ENCODE assay signal across 15 mouse cellular contexts in the genomic region with DNA sequence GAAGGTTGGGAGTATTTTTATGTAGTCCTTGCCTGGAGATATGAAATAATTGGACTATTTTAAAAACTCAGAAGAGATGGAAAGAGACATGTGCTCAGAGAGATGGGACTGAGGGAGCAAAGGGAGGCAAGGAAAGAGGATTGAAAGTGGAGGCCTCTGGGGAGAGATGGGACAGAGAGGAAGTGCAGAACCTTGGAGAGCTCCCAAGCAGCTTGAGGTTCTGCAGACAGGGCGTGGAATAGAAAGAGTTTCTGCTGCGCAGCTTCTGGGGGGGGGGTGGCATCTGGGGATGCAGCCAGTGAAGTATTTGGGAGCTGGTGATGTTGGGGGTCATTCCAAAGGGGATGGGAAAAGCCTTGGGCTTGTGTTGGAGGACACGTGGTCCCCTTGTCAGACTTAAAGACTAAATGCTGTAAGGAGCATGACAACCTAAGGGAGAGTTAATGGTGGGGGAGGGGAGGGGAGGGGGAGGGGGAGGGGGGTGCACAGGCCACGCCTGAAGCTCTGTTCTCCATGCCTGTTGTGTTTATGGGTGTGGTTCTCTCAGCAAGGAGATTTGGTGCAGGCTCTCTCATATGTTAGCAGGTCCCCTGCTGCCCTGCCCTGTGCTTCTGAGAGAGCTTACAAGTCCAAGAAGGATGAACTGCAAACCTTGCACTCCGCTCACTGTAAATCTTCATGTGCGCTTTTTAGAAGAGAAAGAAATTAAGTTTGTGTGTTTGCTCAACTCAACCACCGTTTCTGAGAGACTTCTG. TPM values are rescaled to one million over a fixed set of nuclear protein-coding genes. Genes with fewer than 3 reads are reported as not detected.
DNase-seq lines count a peak whose midpoint lies in the region; ATAC-seq and TF ChIP-seq lines count a peak whose summit lies in the region.
"Had no signal": no experiment of that assay in that cellular context is flagged by ENCODE, and none has a peak within 500 bp of the region (broad histone marks: within the 10 kb centered on the region; RNA-seq: fewer than 3 reads in every experiment).

No protein-coding gene starts in this region.

- no peaks in the 10 kb centered on the region for H3K4me1 ChIP-seq in limb, embryonic 14.5 days (ENCODE audit: control insufficient read depth, insufficient read depth, low read length)
- H3K4me1 ChIP-seq in hindbrain, embryonic 11.5 days (replicated peaks; ENCODE audit: control insufficient read depth, insufficient read depth, low read length), result no peaks in the 10 kb centered on the region
- H3K4me1 ChIP-seq: limb, embryonic 15.5 days had no signal

- no peak overlapping the region for H3K27ac ChIP-seq in limb, embryonic 14.5 days (replicated peaks; ENCODE audit: low read depth, low read length)
- H3K27ac ChIP-seq in hindbrain, embryonic 11.5 days (ENCODE audit: low read depth, low read length), result no peak overlapping the region
- H3K27ac ChIP-seq: limb, embryonic 15.5 days; macrophage; neural tube, embryonic 13.5 days had no signal

- no peak overlapping the region for H3K4me3 ChIP-seq in limb, embryonic 14.5 days (replicated peaks; ENCODE audit: low read length)
- H3K4me3 ChIP-seq in hindbrain, embryonic 11.5 days (ENCODE audit: low read depth, low read length), result no peak overlapping the region
- H3K4me3 ChIP-seq: erythroblast, embryonic 14.5 days; limb, embryonic 15.5 days; neural tube, embryonic 13.5 days had no signal

- no peak for TF ChIP-seq POLR2A in limb, embryonic 14.5 days (IDR thresholded peaks at IDR 0.05; ENCODE audit: borderline replicate concordance, extremely low read depth, insufficient read depth, insufficient read length)

- no peaks in the 10 kb centered on the region for H3K27me3 ChIP-seq in limb, embryonic 14.5 days (ENCODE audit: control insufficient read depth, insufficient read depth, low read length)
- no peaks in the 10 kb centered on the region for H3K27me3 ChIP-seq in hindbrain, embryonic 11.5 days (ENCODE audit: control insufficient read depth, insufficient read depth, low read length)
- H3K27me3 ChIP-seq: limb, embryonic 15.5 days; neural tube, embryonic 13.5 days had no signal

- no peaks in the 10 kb centered on the region for H3K36me3 ChIP-seq in limb, embryonic 14.5 days (ENCODE audit: control insufficient read depth, insufficient read depth, low read length)
- H3K36me3 ChIP-seq in hindbrain, embryonic 11.5 days (ENCODE audit: control insufficient read depth, insufficient read depth, low read length), result no peaks in the 10 kb centered on the region
- H3K36me3 ChIP-seq: limb, embryonic 15.5 days; neural tube, embryonic 13.5 days had no signal

- no peak overlapping the region for H3K9ac ChIP-seq in limb, embryonic 14.5 days (ENCODE audit: low read depth, low read length, severe bottlenecking)
- H3K9ac ChIP-seq in hindbrain, embryonic 11.5 days (ENCODE audit: low read depth, low read length), result no peak overlapping the region
- H3K9ac ChIP-seq: limb, embryonic 15.5 days; neural tube, embryonic 13.5 days had no signal

- H3K4me2 ChIP-seq in limb, embryonic 14.5 days (replicated peaks; ENCODE audit: low read depth, low read length, severe bottlenecking), result no peak overlapping the region
- no peak overlapping the region for H3K4me2 ChIP-seq in hindbrain, embryonic 11.5 days (replicated peaks; ENCODE audit: low read depth, low read length)
- H3K4me2 ChIP-seq: limb, embryonic 15.5 days; neural tube, embryonic 13.5 days had no signal

- intact Hi-C loops in heart, postnatal 25 days (cut with DNase I), result no loop called here

- 36% methylated on average over 7 of the region's 7 CpGs for WGBS in limb, embryonic 14.5 days
- 49% methylated on average over 7 of the region's 7 CpGs for WGBS in hindbrain, embryonic 11.5 days

- DNase-seq in embryo, embryonic 11 days, result peak; percentile 41
- DNase-seq in embryo, embryonic 10.5 days (ENCODE audit: low spot score), result no peak
- DNase-seq in thymus, postnatal 25 days, result peak; percentile 48
- DNase-seq in thymus, postnatal 10 days (ENCODE audit: low spot score in 2 of 2), result no peak
- peak; percentile 54 for DNase-seq in limb, embryonic 14.5 days (ENCODE audit: low spot score)
- no peak for DNase-seq in hindbrain, embryonic 11.5 days (ENCODE audit: low spot score)
- no peak for DNase-seq in ovary, postnatal 14 days (ENCODE audit: low spot score)
- DNase-seq in heart, postnatal 25 days (ENCODE audit: low spot score), result no peak
- DNase-seq: adrenal gland, postnatal 25 days; cerebellum, adult 11 months had no signal

- ATAC-seq in limb, embryonic 14.5 days (ENCODE audit: low FRiP score, low read depth), result no peak
- no peak for ATAC-seq in hindbrain, embryonic 11.5 days (ENCODE audit: low FRiP score)
- ATAC-seq: intestine, postnatal 0 days had no signal

- H3K9me3 ChIP-seq in limb, embryonic 14.5 days (ENCODE audit: control insufficient read depth, low read length), result no peaks in the 10 kb centered on the region
- no peaks in the 10 kb centered on the region for H3K9me3 ChIP-seq in hindbrain, embryonic 11.5 days (ENCODE audit: control insufficient read depth, low read length)
- H3K9me3 ChIP-seq: limb, embryonic 15.5 days; neural tube, embryonic 13.5 days had no signal

RNA-seq across cellular contexts. Expression of gene Fam83d, which starts 39.7 kb away (rescaled TPM):
- polyA plus RNA-seq in limb, embryonic 14.5 days (2012; rRNA removed), result 38.5 and 48.6 TPM in 2 replicates
- 35.0 and 39.7 TPM in 2 replicates for polyA plus RNA-seq in limb, embryonic 14.5 days (2014; fragmentation: Nextera tagmentation; extraction: Ambion mirVana)
- 37.8 and 38.3 TPM in 2 replicates for polyA plus RNA-seq in hindbrain, embryonic 11.5 days (2014; fragmentation: Nextera tagmentation; extraction: Ambion mirVana)
- total RNA-seq in heart, postnatal 25 days (2021), result 1 to 10 TPM in 1 of 2 experiments, under 1 TPM in 1; 0.75 to 1.1 TPM

Comparison
In these comparisons a context has a peak if more than half of its experiments do, and no peak if none do; other contexts are left out.
1. DNase-seq: peak in embryo, embryonic 11 days (single experiment), thymus, postnatal 25 days (single experiment) and limb, embryonic 14.5 days (single experiment); none in embryo, embryonic 10.5 days (single experiment), thymus, postnatal 10 days (0 of 2), hindbrain, embryonic 11.5 days (single experiment), ovary, postnatal 14 days (single experiment) and heart, postnatal 25 days (single experiment).